In the genomic region with DNA sequence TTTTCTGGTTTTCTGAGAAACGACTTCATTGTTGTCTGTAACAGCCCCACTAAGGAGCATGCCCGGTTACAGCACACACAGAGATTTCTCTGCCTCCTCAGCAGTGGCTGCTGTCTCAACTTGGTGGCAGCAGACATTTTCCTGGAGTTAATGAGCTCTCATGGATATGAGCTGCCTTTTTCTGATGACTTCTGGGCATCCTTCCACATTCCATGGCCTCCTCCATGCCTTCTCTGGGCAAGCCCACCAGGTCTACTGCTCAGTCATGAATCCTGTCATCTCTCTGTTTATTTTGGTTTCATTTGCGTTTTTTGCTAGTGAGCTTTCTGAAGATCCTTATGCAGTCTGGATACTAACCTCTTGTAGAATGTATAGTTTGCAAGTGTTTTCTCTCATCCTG, we compare ENCODE assay signal across 20 mouse cellular contexts. TPM values are rescaled to one million over a fixed set of nuclear protein-coding genes. Genes with fewer than 3 reads are reported as not detected.
A peak's percentile ranks its signal among the peaks of the same experiment; 100 is the strongest.
DNase-seq lines count a peak whose midpoint lies in the region; ATAC-seq and TF ChIP-seq lines count a peak whose summit lies in the region.
"Had no signal": no experiment of that assay in that cellular context is flagged by ENCODE, and none has a peak within 500 bp of the region (broad histone marks: within the 10 kb centered on the region; RNA-seq: fewer than 3 reads in every experiment).

No protein-coding gene starts in this region.

- no peaks in the 10 kb centered on the region for H3K27me3 ChIP-seq in heart, embryonic 13.5 days (replicated peaks)
- no peaks in the 10 kb centered on the region for H3K27me3 ChIP-seq in lung, embryonic 15.5 days
- H3K27me3 ChIP-seq in thymus, adult 2 months (ENCODE audit: control insufficient read depth, insufficient read depth, low read length) = no peaks in the 10 kb centered on the region
- no peaks in the 10 kb centered on the region for H3K27me3 ChIP-seq in kidney, embryonic 14.5 days (ENCODE audit: control insufficient read depth, insufficient read depth, low read length)
- H3K27me3 ChIP-seq: forebrain, embryonic 12.5 days; Patski had no signal

- H3K36me3 ChIP-seq in heart, embryonic 13.5 days = no peaks in the 10 kb centered on the region
- H3K36me3 ChIP-seq in lung, embryonic 15.5 days = no peaks in the 10 kb centered on the region
- peaks cover 3% of the 10 kb centered on the region; the same call in 1 of the 2 replicates for H3K36me3 ChIP-seq in thymus, adult 2 months (ENCODE audit: control insufficient read depth, insufficient read depth, low read length)
- no peaks in the 10 kb centered on the region for H3K36me3 ChIP-seq in kidney, embryonic 14.5 days (ENCODE audit: control insufficient read depth, insufficient read depth, low read length)
- H3K36me3 ChIP-seq: embryonic facial prominence, embryonic 10.5 days; limb, embryonic 10.5 days; midbrain, embryonic 10.5 days had no signal

- H3K9ac ChIP-seq in heart, embryonic 13.5 days = no peak overlapping the region
- H3K9ac ChIP-seq in lung, embryonic 15.5 days = no peak overlapping the region
- no peak overlapping the region for H3K9ac ChIP-seq in kidney, embryonic 14.5 days (ENCODE audit: low read depth, low read length)
- H3K9ac ChIP-seq: forebrain, embryonic 12.5 days; liver, postnatal 0 days had no signal

- DNase-seq in heart, postnatal 10 days = no peak
- DNase-seq in lung, adult 18-20 months = no peak
- DNase-seq in Muller cell, postnatal 12 days (ENCODE audit: inconsistent ontology term) = peak; percentile 75
- DNase-seq in thymus, adult 2 months = no peak
- DNase-seq: adrenal gland, postnatal 10 days; cerebellum, postnatal 25 days; kidney, adult 8-10 months; kidney, postnatal 25 days; liver, postnatal 0 days; thymus, adult 18-20 months had no signal

- no peak overlapping the region for H3K4me2 ChIP-seq in heart, embryonic 13.5 days
- no peak overlapping the region for H3K4me2 ChIP-seq in lung, embryonic 15.5 days
- H3K4me2 ChIP-seq in kidney, embryonic 14.5 days (replicated peaks; ENCODE audit: low read depth, low read length) = no peak overlapping the region
- H3K4me2 ChIP-seq: forebrain, embryonic 12.5 days had no signal

- H3K4me1 ChIP-seq in heart, embryonic 13.5 days = peaks cover 33% of the 10 kb centered on the region
- peaks cover 26% of the 10 kb centered on the region for H3K4me1 ChIP-seq in lung, embryonic 15.5 days
- H3K4me1 ChIP-seq in embryonic fibroblast, embryonic 13.5 days (ENCODE audit: control insufficient read depth, insufficient read depth, low read length) = peaks cover 4% of the 10 kb centered on the region
- H3K4me1 ChIP-seq in thymus, adult 2 months (replicated peaks; ENCODE audit: control insufficient read depth, insufficient read depth, low read length) = no peaks in the 10 kb centered on the region
- H3K4me1 ChIP-seq in kidney, embryonic 14.5 days (ENCODE audit: control insufficient read depth, insufficient read depth, low read length) = no peaks in the 10 kb centered on the region
- H3K4me1 ChIP-seq: forebrain, embryonic 12.5 days had no signal

- no peak for TF ChIP-seq POLR2A in embryonic fibroblast, embryonic 13.5 days (IDR thresholded peaks at IDR 0.05; ENCODE audit: low read depth, low read length)
- no peak for TF ChIP-seq POLR2A in thymus, adult 2 months (IDR thresholded peaks at IDR 0.05; ENCODE audit: control insufficient read depth, extremely low read depth, insufficient read depth, low read length, poor library complexity)

- H3K4me3 ChIP-seq in heart, embryonic 13.5 days = no peak overlapping the region
- no peak overlapping the region for H3K4me3 ChIP-seq in lung, embryonic 15.5 days
- no peak overlapping the region for H3K4me3 ChIP-seq in embryonic fibroblast, embryonic 13.5 days (ENCODE audit: insufficient read depth, low read length)
- no peak overlapping the region for H3K4me3 ChIP-seq in thymus, adult 2 months (ENCODE audit: control insufficient read depth, insufficient read depth, low read length)
- H3K4me3 ChIP-seq in kidney, embryonic 14.5 days (ENCODE audit: low read length) = no peak overlapping the region
- H3K4me3 ChIP-seq: embryonic facial prominence, embryonic 10.5 days; forebrain, embryonic 12.5 days; limb, embryonic 10.5 days; midbrain, embryonic 10.5 days had no signal

- H3K27ac ChIP-seq in heart, embryonic 13.5 days (replicated peaks) = 0 out of 2 replicates have a peak overlapping the region, but pooled peaks have one; percentile 13
- H3K27ac ChIP-seq in lung, embryonic 15.5 days = peak overlapping the region; percentile 67
- H3K27ac ChIP-seq in embryonic fibroblast, embryonic 13.5 days (ENCODE audit: insufficient read depth, low read length) = peak overlapping the region; percentile 52
- H3K27ac ChIP-seq in thymus, adult 2 months (ENCODE audit: control insufficient read depth, insufficient read depth, low read length) = no peak overlapping the region
- no peak overlapping the region for H3K27ac ChIP-seq in kidney, embryonic 14.5 days (ENCODE audit: low read depth, low read length)
- H3K27ac ChIP-seq: embryonic facial prominence, embryonic 10.5 days; forebrain, embryonic 12.5 days; limb, embryonic 10.5 days; midbrain, embryonic 10.5 days had no signal

- ATAC-seq in heart, embryonic 13.5 days (ENCODE audit: extremely low read depth, insufficient number of reproducible peaks, low FRiP score, low TSS enrichment) = no peak
- ATAC-seq in lung, embryonic 15.5 days (ENCODE audit: borderline replicate concordance, extremely low read depth, low FRiP score, low TSS enrichment) = peak; percentile 62
- ATAC-seq in kidney, embryonic 14.5 days (ENCODE audit: low FRiP score, low TSS enrichment) = no peak
- ATAC-seq: hindbrain, embryonic 16.5 days; liver, postnatal 0 days; Patski had no signal

- intact Hi-C loops in heart, postnatal 10 days (cut with DNase I) = no loop called here

- WGBS in heart, embryonic 13.5 days = 64% methylated on average over 3 of the region's 3 CpGs
- WGBS in lung, embryonic 15.5 days = 26% methylated on average over 3 of the region's 3 CpGs
- WGBS in thymus, adult 2 months = 90% methylated on average over 3 of the region's 3 CpGs
- 61% methylated on average over 3 of the region's 3 CpGs for WGBS in kidney, embryonic 14.5 days

- no peak for TF ChIP-seq CTCF in embryonic fibroblast, embryonic 13.5 days (IDR thresholded peaks at IDR 0.05; ENCODE audit: borderline replicate concordance, insufficient read depth, low read length)
- no peak for TF ChIP-seq CTCF in thymus, adult 2 months (IDR thresholded peaks at IDR 0.05; ENCODE audit: borderline replicate concordance, control insufficient read depth, extremely low read depth, insufficient read depth, low read length, poor library complexity)

- H3K9me3 ChIP-seq in heart, embryonic 13.5 days = no peaks in the 10 kb centered on the region
- no peaks in the 10 kb centered on the region for H3K9me3 ChIP-seq in lung, embryonic 15.5 days
- no peaks in the 10 kb centered on the region for H3K9me3 ChIP-seq in kidney, embryonic 14.5 days (ENCODE audit: control insufficient read depth, low read length)
- H3K9me3 ChIP-seq: embryonic facial prominence, embryonic 10.5 days; forebrain, embryonic 12.5 days; limb, embryonic 10.5 days; midbrain, embryonic 10.5 days had no signal

RNA-seq across cellular contexts. Expression of a gene that starts 45.9 kb away (rescaled TPM):
- polyA plus RNA-seq in heart, embryonic 13.5 days (2015; fragmentation: Nextera tagmentation; extraction: Ambion mirVana) = 3.7 and 3.9 TPM in 2 replicates
- total RNA-seq in heart, postnatal 10 days (2021) = 1 to 10 TPM; 6.7 to 9.0 TPM
- polyA plus RNA-seq in lung, embryonic 15.5 days (2015; fragmentation: Nextera tagmentation; extraction: Ambion mirVana) = 4.0 and 4.5 TPM in 2 replicates
- polyA plus RNA-seq in embryonic fibroblast, embryonic 13.5 days (2011; ENCODE audit: insufficient read length, low read depth, missing spikeins) = 4.0 and 4.1 TPM in 2 replicates
- polyA plus RNA-seq in thymus, adult 2 months (2012; rRNA removed) = 18.8 and 20.4 TPM in 2 replicates
- polyA plus RNA-seq in kidney, embryonic 14.5 days (2014; fragmentation: Nextera tagmentation; extraction: Ambion mirVana) = 4.8 and 7.9 TPM in 2 replicates

Comparison
In these comparisons a context has a peak if more than half of its experiments do, and no peak if none do; other contexts are left out.
1. H3K27ac ChIP-seq: peak in heart, embryonic 13.5 days (single experiment), lung, embryonic 15.5 days (single experiment) and embryonic fibroblast, embryonic 13.5 days (single experiment); none in thymus, adult 2 months (single experiment) and kidney, embryonic 14.5 days (single experiment).